Mouse (Mus musculus) hindbrain, embryonic 15.5 days (tissue): ENCODE results near the gene Plcg1. TPM values are rescaled to one million over a fixed set of nuclear protein-coding genes. Genes with fewer than 3 reads are reported as not detected.

Experiments
- ATAC-seq: fragments of 200-750 bp; cut with Nextera tagmentation; 2 replicates; pipeline ENCODE4 v1.8.0; 2017; ENCODE audit warnings: low read depth, moderate number of reproducible peaks, moderate TSS enrichment; ENCODE audit not compliant: low FRiP score
- H3K27ac ChIP-seq: fragments of 300-500 bp; sonication (generic); replicated peaks from 2 replicates; pipeline ENCODE4 v1.5.1; 2015; ENCODE audit warnings: mild to moderate bottlenecking, inconsistent platforms
- H3K27me3 ChIP-seq: fragments of 300-500 bp; sonication (generic); 2 replicates; pipeline ENCODE4 v1.6.1; 2015; ENCODE audit warnings: control low read depth, inconsistent platforms
- H3K36me3 ChIP-seq: fragments of 300-500 bp; sonication (generic); 2 replicates; pipeline ENCODE4 v1.6.1; 2015; ENCODE audit warnings: control low read depth, inconsistent platforms
- H3K4me1 ChIP-seq: fragments of 300-500 bp; sonication (generic); replicated peaks from 2 replicates; pipeline ENCODE4 v1.6.1; 2015; ENCODE audit warnings: control low read depth, inconsistent platforms
- H3K4me2 ChIP-seq: fragments of 300-500 bp; sonication (generic); 2 replicates; pipeline ENCODE4 v1.6.1; 2015; ENCODE audit warnings: moderate library complexity, mild to moderate bottlenecking, inconsistent platforms
- H3K4me3 ChIP-seq: fragments of 300-500 bp; sonication (generic); 2 replicates; pipeline ENCODE4 v1.5.1; 2015; ENCODE audit warnings: mild to moderate bottlenecking, inconsistent platforms
- H3K9ac ChIP-seq: fragments of 300-500 bp; sonication (generic); 2 replicates; pipeline ENCODE4 v1.6.1; 2015; ENCODE audit warnings: inconsistent platforms
- H3K9me3 ChIP-seq: fragments of 300-500 bp; sonication (generic); 2 replicates; pipeline ENCODE4 v1.6.1; 2016; ENCODE audit warnings: control low read depth, inconsistent platforms
- WGBS: fragments of 180-500 bp; shearing (Covaris S2); methylation state at CpG from one replicate; pipeline ENCODE4 v1.1.7; 2015; 5-methylcytosine and 5-hydroxymethylcytosine counted together
- polyA plus RNA-seq: library from polyadenylated mRNA; unstranded; fragments of >200 nt; fragmentation: Nextera tagmentation; extraction: Ambion mirVana; gene quantifications from 2 replicates; pipeline ENCODE4 v1.2.1, GENCODE M21; 2015

Plcg1 gene
- polyA plus RNA-seq, 1 experiment from 2014 or later, result 56.5 TPM

- Histone ChIP-seq H3K4me2 (no peak overlapping the region), H3K4me3 (no peak overlapping the region), H3K36me3 (no peaks in the 10 kb centered on the region), H3K27ac (no peak overlapping the region), H3K27me3 (no peaks in the 10 kb centered on the region), H3K4me1 (peaks cover 6% of the 10 kb centered on the region; the same call in 1 of the 2 replicates), H3K9me3 (no peaks in the 10 kb centered on the region), H3K9ac (no peak overlapping the region)
- ATAC-seq, result no peak
- WGBS, result 53% methylated on average over 3 of the region's 3 CpGs
Measured at GRCm38 (mm10) chr2:160806091-160806521, 75.0 kb downstream of the Plcg1 start.

- no peak overlapping the region for H3K9ac ChIP-seq
- H3K4me2 ChIP-seq, result no peak overlapping the region
- no peak overlapping the region for H3K4me3 ChIP-seq
- H3K36me3 ChIP-seq, result peaks cover 4% of the 10 kb centered on the region; the same call in 1 of the 2 replicates
- H3K9me3 ChIP-seq, result no peaks in the 10 kb centered on the region
- H3K4me1 ChIP-seq, result 0 out of 2 replicates have a peak, but pooled peaks cover 6% of the 10 kb centered on the region
- H3K27ac ChIP-seq, result no peak overlapping the region
- no peak for ATAC-seq
- H3K27me3 ChIP-seq, result no peaks in the 10 kb centered on the region
Measured at GRCm38 (mm10) chr2:160810376-160810775, 79.3 kb downstream of the Plcg1 start.

- H3K4me1 ChIP-seq, result 0 out of 2 replicates have a peak, but pooled peaks cover 6% of the 10 kb centered on the region
- H3K4me2 ChIP-seq, result no peak overlapping the region
- no peaks in the 10 kb centered on the region for H3K27me3 ChIP-seq
- ATAC-seq, result no peak
- no peak overlapping the region for H3K9ac ChIP-seq
- no peak overlapping the region for H3K27ac ChIP-seq
- H3K9me3 ChIP-seq, result no peaks in the 10 kb centered on the region
- H3K4me3 ChIP-seq, result no peak overlapping the region
- H3K36me3 ChIP-seq, result peaks cover 7% of the 10 kb centered on the region; the same call in 1 of the 2 replicates
- WGBS, result 93% methylated on average over 1 of the region's 1 CpGs
Measured at GRCm38 (mm10) chr2:160810802-160811201, 79.7 kb downstream of the Plcg1 start.

Other genes with a start within 250 kb of the Plcg1 start
- 66.2 and 69.7 TPM in 2 replicates for gene Top1, start 85.4 kb upstream of the Plcg1 start, polyA plus RNA-seq
- 20.6 and 22.5 TPM in 2 replicates for gene Zhx3, start 141.7 kb downstream of the Plcg1 start, polyA plus RNA-seq
- 0.45 and 0.61 TPM in 2 replicates for gene Lpin3, start 149.4 kb downstream of the Plcg1 start, polyA plus RNA-seq
- gene Emilin3, start 181.0 kb downstream of the Plcg1 start, polyA plus RNA-seq, result 0.66 TPM in 2 replicates